Mouse (Mus musculus) right cerebral cortex, postnatal 25 days (tissue): ENCODE data around the gene Mtus2.
"Not testable (repeated sequence)": the region's sequence is repeated elsewhere in the genome, so short reads cannot be mapped to it uniquely, and the experiment has no call there.

Source experiments
- DNase-seq: peaks from one replicate; pipeline ENCODE4 v3.0.0; 2022

Mtus2 gene

DNA sequence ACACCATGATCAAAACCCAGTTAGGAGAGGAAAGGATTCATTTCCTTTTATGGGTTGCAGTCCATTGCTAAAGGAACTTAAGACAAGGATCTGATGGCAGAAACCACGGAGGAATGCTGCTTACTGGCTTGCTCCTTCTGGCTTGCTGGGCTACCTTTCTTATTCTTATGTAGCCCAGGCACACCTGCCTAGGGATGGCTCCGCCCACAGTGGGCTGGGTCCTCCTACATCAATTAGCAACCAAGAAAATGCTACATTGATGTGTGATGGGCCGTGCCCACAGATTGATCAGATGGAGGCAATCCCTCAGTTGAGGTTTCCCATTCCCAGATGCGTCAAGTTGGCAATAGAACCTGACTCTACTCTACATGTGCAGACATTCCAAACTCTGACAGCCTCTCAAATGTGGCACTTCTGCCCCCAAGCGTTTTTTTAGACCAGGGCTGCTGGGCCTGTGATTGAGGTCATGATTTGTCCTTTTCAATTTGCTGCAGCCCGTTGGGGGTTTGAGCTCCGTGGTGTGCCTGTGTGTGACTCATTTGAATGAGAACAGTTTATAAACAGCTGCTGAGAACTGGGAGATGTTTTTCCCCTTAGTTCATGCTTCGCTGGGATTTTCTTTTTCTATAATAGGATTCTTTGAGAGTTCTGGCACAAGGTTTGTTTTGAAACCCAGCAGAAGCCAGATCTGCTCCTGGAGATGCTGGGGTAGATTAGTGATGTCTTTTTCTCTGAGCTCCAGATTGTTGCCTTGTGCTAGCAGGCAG lies 173.8 kb downstream of the Mtus2 start:
- DNase-seq, result peak; percentile 64

DNA sequence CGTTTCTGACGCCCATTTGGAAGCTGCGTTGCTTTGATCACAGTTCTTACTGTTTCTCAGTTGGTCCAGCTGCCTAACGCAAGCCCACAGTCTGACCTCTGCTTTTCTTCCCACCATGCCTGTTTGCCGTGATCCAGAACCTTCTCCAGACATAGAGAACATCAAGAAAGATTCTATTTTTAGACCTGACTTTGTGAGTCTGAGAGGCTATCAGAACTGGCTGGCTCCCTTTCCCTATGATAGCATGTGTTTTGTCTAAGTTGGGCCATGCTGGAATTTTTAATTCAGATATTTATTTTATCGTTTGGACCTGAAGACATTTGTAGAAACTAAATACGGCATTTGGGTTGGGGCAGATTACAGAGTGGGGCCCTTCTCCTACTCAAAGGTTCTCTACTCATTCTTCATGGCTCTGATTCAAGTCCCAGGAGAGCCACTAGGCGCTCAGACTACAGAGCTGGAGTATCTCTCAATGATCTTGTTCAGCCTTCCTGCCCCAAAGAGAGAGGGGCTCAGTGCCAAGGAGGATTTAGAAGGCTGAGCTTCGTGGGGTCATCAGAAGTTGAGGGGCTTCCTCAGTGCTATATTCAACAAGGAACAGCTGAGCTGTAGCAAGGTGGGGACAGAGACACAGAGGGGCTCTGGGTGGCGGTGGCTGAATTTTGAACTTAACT lies 174.5 kb downstream of the Mtus2 start:
- no peak for DNase-seq

DNA sequence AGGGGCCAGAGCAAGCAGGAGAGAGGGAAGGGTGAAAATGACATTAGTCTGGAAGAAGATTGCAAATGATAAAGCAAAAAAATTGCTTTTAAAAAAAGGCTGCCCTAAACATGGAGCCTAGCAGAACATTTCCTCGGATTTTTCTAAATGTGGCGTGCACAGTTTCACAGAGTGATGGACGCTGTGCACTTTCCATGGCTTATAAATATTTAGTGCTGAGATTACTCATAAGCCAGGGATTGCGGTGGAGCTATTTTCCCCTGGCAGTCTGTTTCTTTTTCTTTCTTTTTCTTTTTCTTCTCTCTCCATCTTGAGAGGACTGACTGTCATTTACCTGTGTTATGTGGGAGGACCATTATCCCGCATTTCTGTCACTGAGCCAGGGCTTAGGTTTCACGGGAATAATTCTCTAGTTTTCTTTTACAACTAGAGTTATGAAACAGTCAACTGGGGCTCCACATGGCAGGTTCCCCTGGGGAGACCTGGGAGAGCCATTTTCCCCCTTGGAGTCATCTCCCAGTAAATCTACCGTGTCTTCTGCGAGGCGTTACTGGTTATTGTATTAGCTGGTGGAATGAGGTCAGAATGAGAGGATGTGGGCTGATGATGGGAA lies 176.4 kb downstream of the Mtus2 start:
- peak; percentile 53 for DNase-seq

DNA sequence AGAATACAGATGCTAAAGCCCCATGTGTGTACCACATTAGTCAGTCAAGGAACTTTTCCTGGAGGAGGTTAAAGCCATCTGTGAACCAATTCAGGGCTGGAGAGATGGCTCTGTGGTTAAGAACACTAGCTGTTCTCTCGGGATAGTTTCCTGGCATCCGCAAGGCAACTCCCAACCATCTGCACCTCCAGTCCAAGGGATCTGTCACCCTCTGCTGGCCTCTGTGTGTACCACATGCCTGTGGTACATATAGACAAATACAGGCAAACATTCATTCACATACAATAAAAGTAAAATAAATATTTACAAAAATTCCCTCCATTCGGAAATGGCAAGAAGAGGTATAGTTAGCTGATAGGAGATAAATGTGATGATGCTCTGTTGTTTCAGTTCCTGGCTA lies 184.5 kb downstream of the Mtus2 start:
- no peak for DNase-seq

- DNase-seq, result peak; percentile 57
Measured at GRCm38 (mm10) chr5:148146200-148146823, 189.2 kb downstream of the Mtus2 start.

GRCm38 (mm10) chr5:148151894-148152599 lies 194.9 kb downstream of the Mtus2 start:
- no peak for DNase-seq

- no peak for DNase-seq
Measured at GRCm38 (mm10) chr5:148152600-148153402, 195.7 kb downstream of the Mtus2 start.

DNA sequence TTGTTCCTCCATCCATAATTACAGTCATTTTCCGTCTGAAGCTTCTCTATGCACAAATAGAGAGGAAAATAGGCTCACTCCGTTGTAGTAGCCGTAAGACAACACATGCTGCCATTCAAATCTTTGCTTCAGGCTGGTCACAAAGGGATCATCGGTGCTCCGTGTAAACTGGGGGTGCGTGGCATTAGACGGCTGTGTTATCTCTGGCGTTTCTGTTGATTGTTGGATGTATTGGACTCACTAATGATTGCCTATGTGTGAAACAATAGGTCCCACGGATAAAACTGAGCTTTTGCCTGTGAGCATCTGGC lies 196.2 kb downstream of the Mtus2 start:
- no peak for DNase-seq

- no peak for DNase-seq
Measured at GRCm38 (mm10) chr5:148154727-148155126, 197.6 kb downstream of the Mtus2 start.

DNA sequence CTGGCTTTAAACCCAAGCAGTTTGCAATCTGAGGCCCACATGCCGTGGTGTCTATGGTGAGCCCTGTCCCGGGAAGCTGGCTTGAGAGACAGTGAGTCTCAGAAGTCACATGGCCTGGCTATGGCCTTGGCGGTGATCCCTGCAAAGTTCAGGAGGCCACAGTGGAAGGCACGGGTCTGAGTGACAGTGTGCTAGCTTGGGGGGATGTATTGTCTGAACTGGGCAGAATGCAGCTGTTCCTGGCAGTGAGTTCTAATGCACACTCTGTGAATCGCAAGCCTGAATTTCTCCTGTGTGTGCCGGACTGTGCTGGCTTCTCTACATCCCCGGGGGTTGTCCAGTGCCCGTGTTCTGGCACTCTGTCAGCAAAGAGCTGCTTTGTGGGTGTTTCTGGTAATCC lies 202.2 kb downstream of the Mtus2 start:
- no peak for DNase-seq

GRCm38 (mm10) chr5:148160529-148161154 lies 203.5 kb downstream of the Mtus2 start:
- no peak for DNase-seq

GRCm38 (mm10) chr5:148165111-148165510 lies 208.0 kb downstream of the Mtus2 start:
- DNase-seq, result no peak

DNA sequence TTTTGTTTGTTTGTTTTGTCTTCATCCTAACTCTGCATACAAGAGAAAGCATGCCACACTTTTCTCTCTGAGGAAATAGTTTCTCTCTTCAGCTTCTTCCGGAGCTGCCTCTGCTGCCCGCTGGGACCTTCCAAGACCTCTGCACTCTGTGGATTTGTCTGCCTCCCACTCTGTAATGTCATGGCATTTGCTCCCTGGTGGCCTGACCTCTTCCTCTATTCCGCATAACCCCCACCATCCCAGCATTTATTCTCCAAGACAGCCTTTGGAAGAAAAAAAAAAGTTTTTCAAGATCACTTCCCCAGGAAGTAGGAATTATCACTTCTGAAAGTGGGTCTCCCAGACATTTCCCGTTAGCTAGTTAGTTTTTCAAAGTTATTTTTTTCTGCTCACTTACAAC lies 218.0 kb downstream of the Mtus2 start:
- no peak for DNase-seq

DNA sequence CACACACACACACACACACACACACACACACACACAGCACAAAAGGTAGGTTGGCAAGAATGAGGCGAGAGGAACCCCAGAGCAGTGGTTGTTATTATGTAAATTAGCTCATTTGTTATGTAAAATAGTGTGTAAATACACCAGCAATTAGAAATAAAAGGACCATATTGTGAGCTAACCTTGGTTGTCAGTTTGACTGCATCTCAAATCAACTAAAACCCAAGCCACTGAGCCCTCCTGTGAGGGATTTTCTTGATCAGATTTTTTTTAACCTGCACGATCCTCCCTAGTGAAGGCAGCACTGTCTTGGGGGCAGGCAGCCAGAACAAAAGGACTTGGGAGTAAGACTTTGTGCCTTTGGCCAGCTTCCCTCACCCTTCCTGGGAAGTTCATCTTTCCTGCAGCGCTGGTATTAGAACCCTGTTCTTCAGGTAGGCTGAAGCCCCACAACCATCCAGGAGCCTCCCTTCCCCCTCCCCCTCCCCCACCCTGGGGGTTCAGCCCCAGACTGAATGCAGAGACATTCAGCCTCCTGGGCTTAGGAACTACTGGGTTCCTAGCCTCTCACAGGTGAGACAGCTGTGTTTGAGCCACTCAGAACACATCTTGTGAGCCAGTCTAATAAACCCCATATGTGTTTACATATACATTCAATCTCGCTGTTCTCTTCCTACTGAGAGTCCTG lies 218.8 kb downstream of the Mtus2 start:
- DNase-seq, result no peak

GRCm38 (mm10) chr5:148176539-148176938 lies 219.4 kb downstream of the Mtus2 start:
- not testable (repeated sequence) for DNase-seq

DNA sequence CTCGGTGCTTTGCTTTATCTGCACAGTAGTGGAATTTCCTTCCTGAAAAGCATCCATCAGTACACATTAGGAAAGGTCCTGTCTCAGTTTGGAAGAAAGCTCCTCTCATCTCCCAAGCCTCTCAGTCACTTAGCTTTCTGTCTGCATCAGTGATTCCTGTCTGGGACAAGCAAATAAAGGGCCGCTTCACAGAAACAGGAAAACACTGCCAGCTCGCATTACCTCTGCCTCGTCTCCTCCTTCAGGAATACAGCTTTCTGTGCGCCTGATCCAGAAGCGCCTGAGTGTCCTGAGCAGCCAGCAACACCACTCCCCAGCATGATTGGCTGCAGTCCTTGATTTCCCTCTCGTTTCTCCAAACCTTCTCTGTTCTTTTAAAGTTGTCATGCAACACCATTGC lies 222.1 kb downstream of the Mtus2 start:
- no peak for DNase-seq

GRCm38 (mm10) chr5:148180590-148181307 lies 223.6 kb downstream of the Mtus2 start:
- DNase-seq, result no peak

DNA sequence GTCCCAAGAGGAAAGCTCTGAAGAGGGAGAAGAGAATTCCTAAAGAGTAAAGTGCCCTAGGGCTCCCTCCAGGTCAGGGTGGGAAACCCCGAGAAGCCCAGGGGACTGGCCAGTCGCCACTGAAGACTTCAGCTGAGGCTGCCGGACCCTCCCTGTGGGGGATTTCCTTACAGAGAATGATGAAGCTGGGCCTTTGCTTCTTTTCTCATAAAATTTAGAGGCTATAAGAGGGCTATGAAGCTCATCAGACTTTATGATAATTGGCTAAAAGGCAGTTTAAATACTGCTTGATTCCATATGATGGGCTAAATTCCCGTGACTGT lies 224.1 kb downstream of the Mtus2 start:
- no peak for DNase-seq

- no peak for DNase-seq
Measured at GRCm38 (mm10) chr5:148181901-148182300, 224.8 kb downstream of the Mtus2 start.

DNA sequence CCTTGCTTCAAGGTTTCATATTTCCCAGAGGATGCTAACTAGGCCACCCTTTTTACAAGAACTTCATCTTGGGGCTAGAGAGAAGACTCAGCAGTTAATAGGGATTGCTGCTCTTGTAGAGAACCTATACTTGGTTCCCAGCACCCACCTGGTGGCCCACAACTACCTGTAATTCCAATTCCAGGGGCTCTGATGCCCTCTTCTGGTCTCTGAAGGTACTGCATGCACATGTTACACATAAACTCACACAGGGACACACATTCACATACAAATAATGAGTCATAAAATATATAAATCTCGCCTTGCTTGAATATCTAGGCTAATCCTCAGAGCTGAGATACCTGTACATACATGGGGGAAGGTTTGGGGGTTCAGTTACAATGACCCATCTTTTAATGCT lies 228.8 kb downstream of the Mtus2 start:
- DNase-seq, result no peak

DNA sequence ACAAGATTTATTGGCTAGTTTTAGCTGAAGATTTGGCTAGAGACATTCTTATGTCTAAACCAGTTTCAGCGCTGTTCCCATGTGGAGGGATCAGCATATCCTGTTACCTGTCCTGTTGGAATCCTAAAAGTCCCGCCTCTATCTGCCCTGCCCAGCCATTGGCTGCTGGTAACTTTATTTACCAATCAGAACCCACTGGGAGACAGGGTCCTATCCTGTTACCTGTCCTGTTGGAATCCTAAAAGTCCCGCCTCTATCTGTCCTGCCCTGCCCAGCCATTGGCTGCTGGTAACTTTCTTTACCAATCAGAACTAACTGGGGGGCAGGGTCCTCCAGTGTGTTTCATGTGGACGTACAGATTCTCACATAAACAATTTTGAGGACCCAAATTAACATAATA lies 234.3 kb downstream of the Mtus2 start:
- no peak for DNase-seq
